Mouse (Mus musculus) neural tube, embryonic 10.5 days (tissue): ENCODE results near the gene 9830107B12Rik.
A peak's percentile ranks its signal among the peaks of the same experiment; 100 is the strongest.

Experiments used
- DNase-seq: peaks from one replicate; pipeline ENCODE4 v3.0.0-alpha.2; 2017; ENCODE audit warnings: low spot score; ENCODE audit errors: extremely low spot score

The 9830107B12Rik gene

GRCm38 (mm10) chr17:48094820-48095680 lies 51.0 kb downstream of the 9830107B12Rik start:
- DNase-seq, result peak; percentile 54

DNA sequence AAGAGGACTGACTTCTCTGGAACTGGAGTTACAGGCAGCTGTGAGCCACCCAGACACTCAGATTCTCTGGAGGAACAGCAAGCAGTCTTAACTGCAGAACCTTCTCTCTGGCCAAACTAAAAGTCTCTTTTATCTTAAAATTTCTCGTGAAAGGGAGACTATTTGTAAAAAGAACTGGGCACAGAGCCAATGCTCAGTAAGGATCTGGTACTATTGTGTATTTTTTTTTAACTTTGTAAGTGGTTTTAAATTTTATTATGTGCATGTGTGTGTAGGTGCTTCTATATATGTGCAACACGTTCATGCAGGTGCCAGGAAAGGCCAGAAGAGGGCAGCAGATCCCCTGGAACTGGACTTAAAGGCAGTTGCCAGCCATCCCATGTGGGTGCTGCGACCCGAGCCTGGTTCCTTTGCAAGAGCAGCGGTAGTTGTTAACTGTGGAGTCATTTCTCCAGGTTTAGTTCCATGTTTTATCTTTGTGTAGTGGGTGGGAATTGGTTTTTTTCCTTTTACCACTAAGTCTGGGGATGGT lies 52.7 kb downstream of the 9830107B12Rik start:
- no peak for DNase-seq

- DNase-seq, result no peak
Measured at GRCm38 (mm10) chr17:48090305-48090704, 55.8 kb downstream of the 9830107B12Rik start.

- no peak for DNase-seq
Measured at GRCm38 (mm10) chr17:48089446-48089845, 56.6 kb downstream of the 9830107B12Rik start.

DNA sequence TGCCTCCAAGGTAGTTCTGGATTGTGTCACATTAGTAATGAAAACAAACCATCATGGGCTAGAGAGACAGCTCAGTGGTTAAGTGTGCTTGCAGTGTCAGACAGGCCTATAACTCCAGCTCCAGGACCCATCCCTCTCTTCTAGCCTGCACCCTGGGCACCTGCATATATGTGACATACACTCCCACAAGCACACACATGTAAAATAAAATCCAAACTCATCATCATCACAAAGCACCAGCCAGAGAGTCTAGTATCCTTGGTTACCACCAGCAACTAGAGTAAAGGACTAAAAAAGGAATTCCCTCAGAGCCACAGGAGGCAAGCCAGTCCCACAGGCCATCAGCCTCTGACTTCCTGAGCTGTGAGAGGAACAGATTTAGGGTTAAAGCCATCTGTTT lies 57.0 kb downstream of the 9830107B12Rik start, which contains the start of gene 1700067P10Rik:
Gene 1700067P10Rik, plus strand, starts transcription at position 301 of the 400 bp plus-strand sequence.
- no peak for DNase-seq

DNA sequence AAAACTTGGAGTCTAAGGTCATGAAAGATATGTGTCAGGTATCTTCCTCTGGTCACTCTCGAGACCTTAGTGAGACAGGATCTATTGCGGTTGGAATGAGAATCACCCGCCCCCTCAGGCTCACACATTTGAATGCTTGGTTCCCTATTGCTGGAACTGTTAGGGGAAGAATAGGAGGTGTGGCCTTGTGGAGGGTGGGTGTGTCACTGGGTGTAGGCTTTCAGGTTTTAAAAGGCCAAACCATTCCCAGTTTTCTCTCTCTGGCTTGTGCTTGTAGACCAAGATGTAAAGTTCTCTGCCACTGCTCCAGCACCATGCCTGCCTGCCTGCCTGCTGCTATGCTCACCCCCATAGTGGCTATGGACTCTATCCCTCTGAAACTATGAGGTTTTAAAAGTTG lies 65.4 kb downstream of the 9830107B12Rik start:
- DNase-seq, result no peak
